Mouse (Mus musculus) mammary gland, adult 2 months (tissue): Measurements from ENCODE around the gene Olfr850. TPM values are rescaled to one million over a fixed set of nuclear protein-coding genes. Genes with fewer than 3 reads are reported as not detected.

ENCODE experiments used
- polyA plus RNA-seq: library from polyadenylated mRNA; depleted of rRNA; stranded (reverse); fragments of >200 nt; gene quantifications from 2 replicates; pipeline ENCODE4 v1.2.3, GENCODE M21; 2012; ENCODE audit warnings: low replicate concordance; rRNA removed

The Olfr850 gene
- polyA plus RNA-seq, result not detected in 2 replicates

GRCm38 (mm10) chr9:19478148-19478547 lies at the start of gene Olfr850:
Olfr850 (minus strand) TSS chr9:19478248.

GRCm38 (mm10) chr9:19492995-19493394 lies 14.9 kb upstream of the Olfr850 start, which contains the start of gene Olfr851:
Olfr851 (plus strand) TSS chr9:19493295.

GRCm38 (mm10) chr9:19439966-19440365 lies 38.1 kb downstream of the Olfr850 start, which contains the start of gene Olfr849:
Olfr849 (plus strand) TSS chr9:19440266.

Other genes with a start within 250 kb of the Olfr850 start
- gene Olfr843, start 226.3 kb downstream of the Olfr850 start, polyA plus RNA-seq, result not detected in 2 replicates
- gene Olfr844, start 161.9 kb downstream of the Olfr850 start, polyA plus RNA-seq, result not detected in 2 replicates
- gene Olfr845, start 141.8 kb downstream of the Olfr850 start, polyA plus RNA-seq, result not detected in 2 replicates
- gene Olfr846, start 114.2 kb downstream of the Olfr850 start, polyA plus RNA-seq, result not detected in 2 replicates
- gene Olfr847, start 99.6 kb downstream of the Olfr850 start, polyA plus RNA-seq, result not detected in 2 replicates
- not detected in 2 replicates for gene Olfr849, start 38.0 kb downstream of the Olfr850 start, polyA plus RNA-seq
- gene Olfr851, start 15.0 kb upstream of the Olfr850 start, polyA plus RNA-seq, result not detected in 2 replicates
- not detected in 2 replicates for gene Olfr853, start 62.8 kb upstream of the Olfr850 start, polyA plus RNA-seq
- not detected in 2 replicates for gene Olfr854, start 89.1 kb upstream of the Olfr850 start, polyA plus RNA-seq
- gene Olfr855, start 104.4 kb upstream of the Olfr850 start, polyA plus RNA-seq, result not detected in 2 replicates
- gene Zfp317, start 143.9 kb upstream of the Olfr850 start, polyA plus RNA-seq, result 5.2 and 13.6 TPM in 2 replicates
- gene Olfr857, start 231.2 kb upstream of the Olfr850 start, polyA plus RNA-seq, result 0.13 TPM in 1 of 2 replicates, not detected in the other